Comparison of ENCODE assay signal across 27 mouse cellular contexts in the genomic region with DNA sequence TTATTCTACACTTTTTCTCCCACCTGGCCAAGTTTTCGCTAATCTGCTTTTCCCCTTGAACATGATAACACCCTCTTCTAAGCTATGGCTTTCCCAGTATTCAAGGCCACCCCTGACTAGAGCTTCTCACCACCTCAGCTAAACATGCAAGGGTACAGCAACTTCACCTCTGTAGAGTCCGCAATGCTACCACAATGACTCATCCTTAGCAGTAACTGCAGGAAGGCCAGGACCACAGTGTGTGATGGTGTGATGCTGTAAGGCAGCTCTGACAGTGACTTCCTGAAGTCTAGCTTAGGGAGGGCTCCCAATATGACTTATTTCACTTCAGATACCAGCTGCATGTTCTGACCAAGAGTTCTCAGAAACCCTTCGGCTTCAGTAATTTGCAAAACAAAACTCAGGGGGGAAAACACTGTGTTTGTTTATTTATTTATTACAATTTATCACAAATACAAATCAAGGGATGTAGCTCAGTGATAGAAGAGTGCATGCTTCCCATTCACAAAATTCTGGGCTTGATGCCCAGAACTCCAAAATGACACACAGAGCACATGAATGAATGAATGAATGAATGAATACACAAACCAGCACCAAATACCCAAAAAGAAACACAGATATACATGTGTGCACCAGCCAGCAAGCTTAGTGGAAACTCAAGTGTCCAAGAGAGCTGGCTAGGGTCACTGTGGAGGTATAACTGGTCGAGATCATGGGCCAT. TPM values are rescaled to one million over a fixed set of nuclear protein-coding genes. Genes with fewer than 3 reads are reported as not detected.
A peak's percentile ranks its signal among the peaks of the same experiment; 100 is the strongest.
DNase-seq lines count a peak whose midpoint lies in the region; ATAC-seq and TF ChIP-seq lines count a peak whose summit lies in the region.
"Had no signal": no experiment of that assay in that cellular context is flagged by ENCODE, and none has a peak within 500 bp of the region (broad histone marks: within the 10 kb centered on the region; RNA-seq: fewer than 3 reads in every experiment).

No protein-coding gene starts in this region.

- no peak for TF ChIP-seq CTCF in intestine, postnatal 0 days (IDR thresholded peaks at IDR 0.05; ENCODE audit: low read depth)

- 89% methylated on average over 4 of the region's 4 CpGs for WGBS in hindbrain, embryonic 11.5 days
- WGBS in intestine, postnatal 0 days: 89% methylated on average over 4 of the region's 4 CpGs

- peak; percentile 66 for DNase-seq in CD4-positive helper T cell, adult 2 months (ENCODE audit: low read depth, low spot score)
- no peak for DNase-seq in gastrocnemius, postnatal 10 days
- no peak for DNase-seq in hindbrain, embryonic 11.5 days (ENCODE audit: low spot score)
- no peak for DNase-seq in adrenal gland, postnatal 25 days
- DNase-seq: adrenal gland, postnatal 36 days; cerebellum, adult 9-10 months; gastrocnemius, postnatal 36 days; heart, postnatal 36 days; layer of hippocampus, postnatal 36 days; lung, adult 18-20 months; lung, postnatal 10 days; retina, postnatal 1 day; right cerebral cortex, postnatal 4 days; thymus, adult 2 months had no signal

- peak overlapping the region; percentile 76 for H3K4me3 ChIP-seq in megakaryocyte, embryonic 14.5 days (replicated peaks)
- H3K4me3 ChIP-seq in hindbrain, embryonic 11.5 days (ENCODE audit: low read depth, low read length): no peak overlapping the region
- no peak overlapping the region for H3K4me3 ChIP-seq in intestine, postnatal 0 days (ENCODE audit: low read depth, low read length)
- H3K4me3 ChIP-seq: forebrain, embryonic 10.5 days; heart, embryonic 15.5 days; hindbrain, embryonic 15.5 days; kidney, embryonic 15.5 days; limb, embryonic 13.5 days; liver, embryonic 12.5 days; midbrain, embryonic 13.5 days; neural tube, embryonic 13.5 days had no signal

- H3K4me2 ChIP-seq in hindbrain, embryonic 11.5 days (replicated peaks; ENCODE audit: low read depth, low read length): no peak overlapping the region
- H3K4me2 ChIP-seq in intestine, postnatal 0 days (replicated peaks; ENCODE audit: low read depth): no peak overlapping the region
- H3K4me2 ChIP-seq: heart, embryonic 15.5 days; hindbrain, embryonic 15.5 days; kidney, embryonic 15.5 days; limb, embryonic 13.5 days; liver, embryonic 12.5 days; midbrain, embryonic 13.5 days; neural tube, embryonic 13.5 days had no signal

- H3K27me3 ChIP-seq in megakaryocyte, embryonic 14.5 days (replicated peaks): peaks cover 11% of the 10 kb centered on the region
- peaks cover 2% of the 10 kb centered on the region; the same call in 1 of the 2 replicates for H3K27me3 ChIP-seq in hindbrain, embryonic 11.5 days (ENCODE audit: control insufficient read depth, insufficient read depth, low read length)
- H3K27me3 ChIP-seq in intestine, postnatal 0 days (replicated peaks; ENCODE audit: control insufficient read depth, insufficient read depth, low read length): peaks cover 11% of the 10 kb centered on the region
- H3K27me3 ChIP-seq: hindbrain, embryonic 15.5 days; neural tube, embryonic 13.5 days had no signal

- no peak overlapping the region for H3K27ac ChIP-seq in hindbrain, embryonic 11.5 days (ENCODE audit: low read depth, low read length)
- H3K27ac ChIP-seq in intestine, postnatal 0 days (ENCODE audit: low read depth, low read length): no peak overlapping the region
- H3K27ac ChIP-seq: forebrain, embryonic 10.5 days; heart, embryonic 15.5 days; hindbrain, embryonic 15.5 days; kidney, embryonic 15.5 days; limb, embryonic 13.5 days; liver, embryonic 12.5 days; midbrain, embryonic 13.5 days; neural tube, embryonic 13.5 days had no signal

- H3K4me1 ChIP-seq in megakaryocyte, embryonic 14.5 days: peaks cover 67% of the 10 kb centered on the region
- no peaks in the 10 kb centered on the region; the same call in 1 of the 2 replicates for H3K4me1 ChIP-seq in hindbrain, embryonic 11.5 days (replicated peaks; ENCODE audit: control insufficient read depth, insufficient read depth, low read length)
- no peaks in the 10 kb centered on the region for H3K4me1 ChIP-seq in intestine, postnatal 0 days (replicated peaks; ENCODE audit: control insufficient read depth, insufficient read depth, low read length)
- H3K4me1 ChIP-seq: heart, embryonic 15.5 days; liver, embryonic 12.5 days had no signal

- no peaks in the 10 kb centered on the region for H3K9me3 ChIP-seq in megakaryocyte, embryonic 14.5 days
- no peaks in the 10 kb centered on the region for H3K9me3 ChIP-seq in hindbrain, embryonic 11.5 days (ENCODE audit: control insufficient read depth, low read length)
- H3K9me3 ChIP-seq in intestine, postnatal 0 days (ENCODE audit: control insufficient read depth): no peaks in the 10 kb centered on the region
- H3K9me3 ChIP-seq: forebrain, embryonic 10.5 days; heart, embryonic 15.5 days; hindbrain, embryonic 15.5 days; kidney, embryonic 15.5 days; limb, embryonic 13.5 days; liver, embryonic 12.5 days; midbrain, embryonic 13.5 days; neural tube, embryonic 13.5 days had no signal

- H3K9ac ChIP-seq in hindbrain, embryonic 11.5 days (ENCODE audit: low read depth, low read length): no peak overlapping the region
- no peak overlapping the region for H3K9ac ChIP-seq in intestine, postnatal 0 days (ENCODE audit: low read depth, low read length)
- H3K9ac ChIP-seq: heart, embryonic 15.5 days; hindbrain, embryonic 15.5 days; kidney, embryonic 15.5 days; limb, embryonic 13.5 days; liver, embryonic 12.5 days; midbrain, embryonic 13.5 days; neural tube, embryonic 13.5 days had no signal

- peaks cover 41% of the 10 kb centered on the region for H3K36me3 ChIP-seq in megakaryocyte, embryonic 14.5 days (replicated peaks; ENCODE audit: low read length)
- H3K36me3 ChIP-seq in hindbrain, embryonic 11.5 days (ENCODE audit: control insufficient read depth, insufficient read depth, low read length): no peaks in the 10 kb centered on the region
- peaks cover 10% of the 10 kb centered on the region for H3K36me3 ChIP-seq in intestine, postnatal 0 days (ENCODE audit: control insufficient read depth, insufficient read depth)
- H3K36me3 ChIP-seq: hindbrain, embryonic 15.5 days had no signal

- peak; percentile 81 for ATAC-seq in activated CD4-positive, CD25-positive, alpha-beta regulatory T cell, adult 4 months
- ATAC-seq in hindbrain, embryonic 11.5 days (ENCODE audit: low FRiP score): no peak
- ATAC-seq in intestine, postnatal 0 days: no peak
- ATAC-seq: forebrain, embryonic 16.5 days; intestine, embryonic 16.5 days; liver, embryonic 12.5 days; midbrain, embryonic 13.5 days had no signal

RNA-seq across cellular contexts. Expression of a gene that starts 13.8 kb away (rescaled TPM):
- polyA plus RNA-seq in activated CD4-positive, CD25-positive, alpha-beta regulatory T cell, adult 4 months (2017; shearing (Covaris generic)): 1 to 10 TPM; 4.0 to 5.8 TPM
- 0.73 and 2.1 TPM in 2 replicates for polyA plus RNA-seq in megakaryocyte, embryonic 14.5 days (2012; ENCODE audit: insufficient read depth, low replicate concordance)
- total RNA-seq in gastrocnemius, postnatal 10 days (2021): 10 to 100 TPM; 10.5 to 12.2 TPM
- polyA plus RNA-seq in hindbrain, embryonic 11.5 days (2014; fragmentation: Nextera tagmentation; extraction: Ambion mirVana): 23.9 and 35.8 TPM in 2 replicates
- 8.6 and 9.2 TPM in 2 replicates for polyA plus RNA-seq in intestine, postnatal 0 days (2015; fragmentation: Nextera tagmentation; extraction: Ambion mirVana)
- 12.1 and 19.9 TPM in 2 replicates for total RNA-seq in adrenal gland, postnatal 25 days (2021)
